Mouse (Mus musculus) large intestine, adult 2 months (tissue): ENCODE results near the gene Gm5640. TPM values are rescaled to one million over a fixed set of nuclear protein-coding genes. Genes with fewer than 3 reads are reported as not detected.
"Not testable (repeated sequence)": the region's sequence is repeated elsewhere in the genome, so short reads cannot be mapped to it uniquely, and the experiment has no call there.

Source experiments
- DNase-seq: peaks from one replicate; pipeline ENCODE4 v3.0.0-alpha.2; 2012; ENCODE audit warnings: low read depth, low spot score
- WGBS: fragments of 180-500 bp; shearing (Covaris S2); methylation state at CpG from one replicate; pipeline ENCODE4 v1.1.7; 2018; 5-methylcytosine and 5-hydroxymethylcytosine counted together
- polyA plus RNA-seq: library from polyadenylated mRNA; depleted of rRNA; stranded (reverse); fragments of >200 nt; gene quantifications from 2 replicates; pipeline ENCODE4 v1.2.3, GENCODE M21; 2012; rRNA removed

The Gm5640 gene
- polyA plus RNA-seq = not detected in 2 replicates

DNA sequence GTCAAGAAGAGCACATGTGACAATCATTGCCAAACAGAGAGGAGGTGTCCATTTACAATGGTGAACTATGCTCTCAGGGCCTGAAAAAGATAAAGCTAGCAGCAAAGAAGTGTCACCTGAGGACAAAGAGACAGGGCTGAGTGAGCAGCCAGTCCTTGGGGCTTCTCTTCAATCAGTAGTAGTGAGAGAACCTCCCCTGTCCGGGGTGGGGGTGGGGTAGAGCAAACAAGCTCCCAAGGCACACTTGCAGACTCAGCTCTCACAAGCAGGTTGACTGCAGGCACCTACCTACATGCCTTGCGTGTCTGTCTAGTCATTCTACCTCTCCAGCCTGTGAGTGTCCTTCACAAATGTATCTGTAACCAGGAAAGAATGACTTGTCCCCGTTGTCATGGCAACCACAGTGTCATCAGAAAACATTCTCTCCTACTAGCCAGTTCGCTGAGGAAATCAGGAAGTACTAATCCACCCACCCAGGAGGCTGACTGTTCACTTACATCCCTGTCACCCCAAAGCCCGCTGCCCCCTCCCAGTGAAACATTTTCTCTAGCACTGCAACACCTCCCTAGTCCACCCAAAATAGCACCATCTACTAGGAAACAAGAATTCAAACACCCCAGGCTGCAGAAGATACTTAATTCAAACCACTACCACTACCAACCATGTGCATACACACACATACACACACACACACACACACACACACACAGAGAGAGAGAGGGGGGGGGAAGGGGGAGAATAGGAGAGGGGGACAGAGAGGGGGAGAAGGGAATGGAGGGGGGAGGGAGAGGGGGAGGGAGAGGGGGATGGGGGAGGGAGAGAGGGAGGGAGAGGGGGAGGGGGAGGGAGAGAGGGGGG is at the start of gene Gm5640:
Gm5640 (minus strand) TSS at position 170 of the 858 bp plus-strand sequence.
- DNase-seq = not testable (repeated sequence)
- 30% methylated on average over 2 of the region's 5 CpGs for WGBS

DNA sequence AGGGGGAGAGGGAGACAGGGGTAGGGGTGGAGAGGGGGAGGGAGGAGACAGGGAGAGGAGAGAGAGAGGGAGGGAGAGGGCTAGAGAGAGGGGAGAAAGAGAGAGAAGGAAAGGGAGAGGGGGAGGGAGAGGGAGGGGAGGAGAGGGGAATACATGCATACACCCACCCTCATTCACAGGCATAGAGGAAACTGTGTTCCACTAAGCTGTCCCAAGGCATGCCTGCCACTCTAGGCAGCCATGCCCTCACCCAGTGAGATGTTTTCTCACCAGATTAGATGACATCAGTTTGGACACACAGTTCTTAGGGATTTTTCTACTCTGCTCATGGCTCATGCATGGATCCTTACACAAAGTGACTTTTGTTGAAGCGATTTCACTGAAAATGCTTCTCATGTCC is 958 bp upstream of the Gm5640 start:
- DNase-seq = not testable (repeated sequence)
- no CpG with 5 or more reads among the region's 1 CpGs for WGBS

DNA sequence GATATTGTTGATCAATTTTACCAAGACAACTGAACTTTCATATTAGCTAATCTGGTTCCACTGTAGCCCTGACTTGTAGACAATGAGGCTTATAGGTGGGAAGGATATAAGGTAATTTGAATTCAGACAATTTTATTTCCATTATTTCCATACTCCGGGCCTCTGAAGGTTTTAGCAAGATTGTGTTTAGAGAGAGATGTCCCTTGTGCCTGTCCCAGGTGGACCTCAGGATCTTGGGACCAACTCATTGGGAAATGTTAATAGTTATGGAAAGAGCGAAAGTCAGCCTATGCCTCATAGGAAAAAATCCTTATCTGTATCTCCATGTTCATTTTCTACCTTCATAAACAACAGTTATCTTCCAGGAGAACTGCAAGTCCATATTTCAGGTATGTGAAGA is 53.1 kb downstream of the Gm5640 start, which contains the start of gene Olfr1325:
Olfr1325 (plus strand) TSS at position 301 of the 400 bp plus-strand sequence.
- WGBS = 78% methylated on average over 2 of the region's 2 CpGs
- DNase-seq = no peak

Other genes starting within 250 kb of the Gm5640 start
- gene G6pdx, start 216.4 kb downstream of the Gm5640 start, polyA plus RNA-seq = 40.5 and 60.0 TPM in 2 replicates
- not detected in 2 replicates for gene Gm6880, start 164.2 kb downstream of the Gm5640 start, polyA plus RNA-seq
- not detected in 2 replicates for gene Olfr1326-ps1, start 70.7 kb downstream of the Gm5640 start, polyA plus RNA-seq
- not detected in 2 replicates for gene Olfr1325, start 53.0 kb downstream of the Gm5640 start, polyA plus RNA-seq
- not detected in 2 replicates for gene Gm6890, start 95.3 kb upstream of the Gm5640 start, polyA plus RNA-seq
- gene Gm5936, start 191.6 kb upstream of the Gm5640 start, polyA plus RNA-seq = 0.06 and 0.07 TPM in 2 replicates